Mouse (Mus musculus) embryonic fibroblast, embryonic 13.5 days (primary cell): Measurements from ENCODE around the gene Psph. TPM values are rescaled to one million over a fixed set of nuclear protein-coding genes. Genes with fewer than 3 reads are reported as not detected.
"Not testable (repeated sequence)": the region's sequence is repeated elsewhere in the genome, so short reads cannot be mapped to it uniquely, and the experiment has no call there.

Source experiments
- H3K27ac ChIP-seq: 2 replicates; pipeline ENCODE4 v1.5.1; 2012; ENCODE audit warnings: low read length, control low read depth, inconsistent platforms; ENCODE audit not compliant: insufficient read depth
- H3K4me1 ChIP-seq: 2 replicates; pipeline ENCODE4 v1.6.1; 2011; ENCODE audit warnings: low read length; ENCODE audit not compliant: control insufficient read depth, insufficient read depth
- H3K4me3 ChIP-seq: 2 replicates; pipeline ENCODE4 v1.5.1; 2011; ENCODE audit warnings: mild to moderate bottlenecking, control low read depth, low read length; ENCODE audit not compliant: insufficient read depth
- CTCF ChIP-seq: IDR thresholded peaks from 2 replicates; pipeline ENCODE4 v1.5.1; 2011; ENCODE audit warnings: mild to moderate bottlenecking, control low read depth, low read length, moderate library complexity, borderline replicate concordance; ENCODE audit not compliant: insufficient read depth
- POLR2A ChIP-seq: IDR thresholded peaks from 2 replicates; pipeline ENCODE4 v1.6.1; 2011; ENCODE audit warnings: low read depth, mild to moderate bottlenecking, control low read depth, low read length, moderate library complexity
- polyA plus RNA-seq: library from polyadenylated mRNA; stranded (reverse); fragments of >200 nt; gene quantifications from 2 replicates; pipeline ENCODE4 v1.2.4, GENCODE M21; 2011; ENCODE audit warnings: low read depth; ENCODE audit not compliant: missing spikeins, insufficient read length

Gene Psph
- polyA plus RNA-seq, 1 experiment = 45.5 TPM

GRCm38 (mm10) chr5:129774661-129775060 is 12.6 kb downstream of the Psph start:
- Histone ChIP-seq H3K27ac (no peak overlapping the region), H3K4me1 (no peaks in the 10 kb centered on the region), H3K4me3 (no peak overlapping the region)
- no peak for TF ChIP-seq POLR2A
- TF ChIP-seq CTCF = no peak

GRCm38 (mm10) chr5:129773330-129773729 is 13.9 kb downstream of the Psph start:
- not testable (repeated sequence) for H3K27ac ChIP-seq, H3K4me3 ChIP-seq

DNA sequence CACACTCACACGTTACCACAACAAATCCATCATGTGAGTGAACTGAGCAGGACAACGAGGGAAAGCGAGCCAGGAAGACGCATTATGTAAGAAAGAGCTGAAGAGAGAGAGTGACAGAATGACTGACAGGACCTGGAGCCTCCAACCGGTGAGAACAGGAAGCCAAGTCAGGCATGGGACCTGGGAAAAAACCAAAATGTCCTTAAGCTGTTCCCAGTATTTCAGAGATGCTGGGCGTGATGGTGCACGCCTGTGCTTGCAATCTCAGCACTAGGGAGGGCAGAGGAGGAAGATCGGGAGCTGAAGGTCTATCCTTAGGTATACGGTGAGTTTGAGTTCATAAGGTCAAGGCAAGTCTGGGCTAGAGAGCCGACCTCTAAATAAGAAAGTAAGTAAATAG is 14.8 kb downstream of the Psph start:
- TF ChIP-seq CTCF = no peak
- TF ChIP-seq POLR2A = no peak
- no peak overlapping the region for H3K27ac ChIP-seq
- no peaks in the 10 kb centered on the region for H3K4me1 ChIP-seq
- no peak overlapping the region for H3K4me3 ChIP-seq

More at GRCm38 (mm10) chr5:129773330-129773729, 13.9 kb downstream of the Psph start:
- H3K4me1 ChIP-seq = not testable (repeated sequence)

DNA sequence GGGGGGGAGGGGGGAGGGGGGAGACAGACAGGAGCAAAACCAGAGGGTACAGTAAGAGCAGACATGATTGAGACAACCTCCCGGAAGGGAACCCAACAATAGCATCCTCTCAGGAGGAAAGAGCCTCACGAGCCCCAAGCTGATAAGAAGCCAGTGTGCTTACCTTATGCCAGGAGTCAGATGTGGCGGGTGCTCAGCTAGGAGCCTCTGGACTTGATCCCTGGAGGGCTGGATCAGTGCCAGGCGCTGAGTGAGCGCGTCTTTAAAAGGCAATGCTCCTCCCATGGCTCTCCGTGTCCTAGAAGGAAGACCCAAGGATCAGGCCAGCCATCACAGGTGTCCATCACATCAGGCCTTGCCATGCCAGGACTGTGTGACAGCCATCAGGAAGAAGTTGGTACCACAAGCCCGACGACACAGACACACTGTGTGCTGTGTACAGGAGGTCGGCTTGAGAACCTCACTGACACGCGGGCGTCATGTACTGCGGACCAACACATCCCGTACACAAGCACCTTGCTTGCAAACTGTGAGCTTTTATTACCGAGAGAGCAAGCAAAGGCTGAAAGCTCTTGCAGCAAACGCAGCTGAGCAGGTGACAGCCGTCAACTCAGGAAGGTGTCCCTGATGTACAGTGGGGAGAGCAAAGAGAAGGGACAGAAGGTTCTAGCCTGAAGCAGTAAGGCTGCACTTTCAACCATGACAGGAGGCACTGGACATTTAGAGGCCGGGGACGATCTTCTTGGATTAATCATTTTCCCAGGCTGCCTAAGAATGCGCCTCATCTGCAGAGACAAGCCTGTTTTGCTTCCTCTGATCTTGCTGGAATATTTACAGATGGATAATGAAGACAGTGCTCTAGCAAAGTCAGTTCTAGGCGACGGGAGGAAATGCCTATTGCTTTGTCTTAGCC is 16.6 kb downstream of the Psph start:
- no peak for TF ChIP-seq CTCF
- no peak for TF ChIP-seq POLR2A
- no peaks in the 10 kb centered on the region for H3K4me1 ChIP-seq
- H3K27ac ChIP-seq = no peak overlapping the region
- no peak overlapping the region for H3K4me3 ChIP-seq

DNA sequence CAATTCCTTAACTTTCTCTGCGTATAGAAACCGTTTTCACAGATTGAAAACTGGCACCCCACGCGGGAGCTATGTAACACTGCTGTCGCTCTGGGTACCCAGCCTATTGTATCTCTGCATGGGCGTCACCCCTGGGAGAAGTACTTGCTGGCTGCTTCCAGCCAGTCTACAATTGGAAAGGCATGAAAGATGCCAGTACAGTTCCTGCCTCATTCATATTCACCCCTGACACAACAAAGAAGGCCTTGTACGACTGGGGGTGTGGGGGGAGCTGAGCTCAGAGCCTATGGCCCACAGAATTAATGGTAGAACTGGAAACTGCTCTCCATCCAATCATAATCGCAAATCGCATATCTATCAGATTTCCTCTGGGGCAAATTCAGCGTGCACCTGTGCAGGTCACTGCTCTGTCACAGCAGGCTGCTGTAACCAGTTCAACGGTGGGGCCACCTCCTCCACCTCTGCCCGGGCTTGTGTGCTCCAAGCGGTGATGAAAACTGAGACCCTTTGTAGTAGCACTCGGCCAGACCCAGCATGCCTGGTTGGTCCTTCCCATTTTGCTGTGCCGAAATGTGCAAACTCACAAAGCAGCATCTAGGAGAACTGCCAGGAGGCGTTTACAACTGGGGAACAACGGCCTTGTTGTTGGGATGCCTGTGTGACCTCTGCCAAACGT is 25.2 kb downstream of the Psph start:
- Histone ChIP-seq H3K27ac (no peak overlapping the region), H3K4me3 (no peak overlapping the region), H3K4me1 (no peaks in the 10 kb centered on the region)
- TF ChIP-seq POLR2A = no peak
- no peak for TF ChIP-seq CTCF

GRCm38 (mm10) chr5:129759929-129760480 is 27.2 kb downstream of the Psph start:
- Histone ChIP-seq H3K4me1 (no peaks in the 10 kb centered on the region), H3K4me3 (no peak overlapping the region), H3K27ac (no peak overlapping the region)
- no peak for TF ChIP-seq CTCF

DNA sequence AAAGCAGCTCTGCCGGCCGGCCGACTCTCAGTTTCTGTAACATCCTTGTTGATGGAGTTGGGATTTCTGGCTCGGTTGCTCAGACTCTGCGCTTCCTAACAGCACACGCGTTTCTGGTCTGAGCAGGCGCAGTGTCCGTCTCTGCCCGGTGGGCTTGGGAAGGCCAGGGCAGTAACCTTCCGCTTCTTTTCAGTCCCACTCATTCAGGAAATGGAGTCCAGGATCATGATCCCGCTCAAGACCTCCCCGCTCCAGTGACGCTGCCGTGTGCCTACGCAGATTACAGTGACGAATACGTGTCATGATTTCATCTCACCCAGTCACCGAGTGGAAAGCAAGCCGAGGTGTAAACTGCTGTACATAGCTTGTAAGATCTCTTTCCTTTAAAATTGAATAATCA is 30.4 kb downstream of the Psph start:
- H3K4me1 ChIP-seq = no peaks in the 10 kb centered on the region
- H3K4me3 ChIP-seq = no peak overlapping the region
- no peak for TF ChIP-seq CTCF
- no peak for TF ChIP-seq POLR2A
- no peak overlapping the region for H3K27ac ChIP-seq

DNA sequence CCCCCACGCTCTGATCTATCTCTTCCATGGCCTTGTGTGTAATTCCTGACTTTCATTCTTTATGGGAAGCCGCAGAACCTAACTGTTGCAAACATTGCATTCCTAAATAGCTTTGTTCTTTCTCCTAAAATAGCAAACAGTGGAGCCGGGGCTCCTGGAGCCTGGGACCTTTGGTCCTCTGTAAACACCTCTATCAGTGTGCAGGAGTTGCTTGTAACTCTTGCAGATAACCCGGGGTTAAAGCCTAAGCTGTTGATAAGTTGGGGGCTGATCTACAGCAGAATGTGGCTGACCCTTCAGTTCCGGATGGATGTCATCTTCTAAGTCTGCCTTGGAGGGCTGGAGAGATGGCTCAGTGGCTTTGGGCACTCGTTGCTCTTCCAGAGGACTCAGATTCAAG is 43.2 kb downstream of the Psph start:
- Histone ChIP-seq H3K4me3 (no peak overlapping the region), H3K4me1 (no peaks in the 10 kb centered on the region), H3K27ac (no peak overlapping the region)
- TF ChIP-seq CTCF (no peak), POLR2A (no peak)

- Histone ChIP-seq H3K4me1 (no peaks in the 10 kb centered on the region), H3K4me3 (no peak overlapping the region), H3K27ac (no peak overlapping the region)
- TF ChIP-seq POLR2A (no peak), CTCF (no peak)
Observed at GRCm38 (mm10) chr5:129742903-129743488, 44.3 kb downstream of the Psph start.

GRCm38 (mm10) chr5:129740976-129741375 is 46.3 kb downstream of the Psph start:
- Histone ChIP-seq H3K4me1 (no peaks in the 10 kb centered on the region), H3K27ac (no peak overlapping the region), H3K4me3 (no peak overlapping the region)
- TF ChIP-seq CTCF (no peak), POLR2A (no peak)
